Mouse (Mus musculus): ENCODE results near the gene Il33. TPM values are rescaled to one million over a fixed set of nuclear protein-coding genes. Genes with fewer than 3 reads are reported as not detected.

Gene Il33
- polyA plus RNA-seq, 1 experiment from 2014 or later, result 5.5 TPM

GRCm38 (mm10) chr19:29894381-29894780, 30.5 kb upstream of the Il33 start:
- Histone ChIP-seq H3K27ac (ENCODE audit: poor library complexity, severe bottlenecking) (no peak overlapping the region), H3K9me3 (replicated peaks) (peaks cover under 1% of the 10 kb centered on the region), H3K27me3 (replicated peaks) (no peaks in the 10 kb centered on the region), H3K4me1 (replicated peaks) (no peaks in the 10 kb centered on the region), H3K36me3 (no peaks in the 10 kb centered on the region), H3K4me3 (no peak overlapping the region), H3K4me2 (no peak overlapping the region), H3K9ac (no peak overlapping the region)
- ATAC-seq (ENCODE audit: insufficient number of reproducible peaks, low FRiP score), result no peak
- WGBS, result 81% methylated on average over 12 of the region's 12 CpGs

- H3K4me1 ChIP-seq (replicated peaks), result no peaks in the 10 kb centered on the region
- no peak overlapping the region for H3K9ac ChIP-seq
- H3K4me2 ChIP-seq, result no peak overlapping the region
- no peak overlapping the region for H3K27ac ChIP-seq (ENCODE audit: poor library complexity, severe bottlenecking)
- H3K27me3 ChIP-seq (replicated peaks), result no peaks in the 10 kb centered on the region
- no peaks in the 10 kb centered on the region for H3K36me3 ChIP-seq
- WGBS, result 77% methylated on average over 7 of the region's 7 CpGs
- ATAC-seq (ENCODE audit: insufficient number of reproducible peaks, low FRiP score), result no peak
- no peak overlapping the region for H3K4me3 ChIP-seq
- peaks cover 7% of the 10 kb centered on the region for H3K9me3 ChIP-seq (replicated peaks)
These were observed 29.9 kb upstream of the Il33 start for GRCm38 (mm10) chr19:29895047-29895446.

- no peaks in the 10 kb centered on the region for H3K27me3 ChIP-seq (replicated peaks)
- H3K4me1 ChIP-seq (replicated peaks), result no peaks in the 10 kb centered on the region
- 87% methylated on average over 3 of the region's 3 CpGs for WGBS
- peaks cover 10% of the 10 kb centered on the region for H3K9me3 ChIP-seq (replicated peaks)
- H3K4me2 ChIP-seq, result no peak overlapping the region
- no peaks in the 10 kb centered on the region for H3K36me3 ChIP-seq
- no peak overlapping the region for H3K9ac ChIP-seq
- ATAC-seq (ENCODE audit: insufficient number of reproducible peaks, low FRiP score), result no peak
- no peak overlapping the region for H3K27ac ChIP-seq (ENCODE audit: poor library complexity, severe bottlenecking)
- no peak overlapping the region for H3K4me3 ChIP-seq
These were observed 24.6 kb upstream of the Il33 start for GRCm38 (mm10) chr19:29900318-29900717.

- no peak overlapping the region for H3K4me2 ChIP-seq
- H3K9ac ChIP-seq, result no peak overlapping the region
- ATAC-seq (ENCODE audit: insufficient number of reproducible peaks, low FRiP score), result no peak
- H3K27ac ChIP-seq (ENCODE audit: poor library complexity, severe bottlenecking), result no peak overlapping the region
- WGBS, result 62% methylated on average over 4 of the region's 4 CpGs
- H3K27me3 ChIP-seq (replicated peaks), result no peaks in the 10 kb centered on the region
- H3K4me1 ChIP-seq (replicated peaks), result no peaks in the 10 kb centered on the region
- no peaks in the 10 kb centered on the region for H3K36me3 ChIP-seq
- peaks cover 10% of the 10 kb centered on the region for H3K9me3 ChIP-seq (replicated peaks)
- H3K4me3 ChIP-seq, result no peak overlapping the region
These were observed 22.4 kb upstream of the Il33 start for GRCm38 (mm10) chr19:29902343-29903070.

GRCm38 (mm10) chr19:29905896-29906295, 19.0 kb upstream of the Il33 start:
- H3K9ac ChIP-seq, result no peak overlapping the region
- no peak overlapping the region for H3K4me3 ChIP-seq
- ATAC-seq (ENCODE audit: insufficient number of reproducible peaks, low FRiP score), result no peak
- no peaks in the 10 kb centered on the region for H3K4me1 ChIP-seq (replicated peaks)
- no peaks in the 10 kb centered on the region for H3K36me3 ChIP-seq
- no peaks in the 10 kb centered on the region for H3K27me3 ChIP-seq (replicated peaks)
- no peaks in the 10 kb centered on the region for H3K9me3 ChIP-seq (replicated peaks)
- H3K27ac ChIP-seq (ENCODE audit: poor library complexity, severe bottlenecking), result no peak overlapping the region
- WGBS, result 73% methylated on average over 1 of the region's 1 CpGs
- H3K4me2 ChIP-seq, result no peak overlapping the region

GRCm38 (mm10) chr19:29909166-29909565, 15.7 kb upstream of the Il33 start:
- Histone ChIP-seq H3K9ac (no peak overlapping the region), H3K27ac (ENCODE audit: poor library complexity, severe bottlenecking) (no peak overlapping the region), H3K9me3 (replicated peaks) (no peaks in the 10 kb centered on the region), H3K4me3 (no peak overlapping the region), H3K27me3 (replicated peaks) (no peaks in the 10 kb centered on the region), H3K4me1 (replicated peaks) (no peaks in the 10 kb centered on the region), H3K4me2 (no peak overlapping the region), H3K36me3 (no peaks in the 10 kb centered on the region)
- WGBS, result 61% methylated on average over 1 of the region's 1 CpGs
- no peak for ATAC-seq (ENCODE audit: insufficient number of reproducible peaks, low FRiP score)

GRCm38 (mm10) chr19:29911919-29912318, 13.0 kb upstream of the Il33 start:
- H3K9ac ChIP-seq, result no peak overlapping the region
- H3K4me2 ChIP-seq, result no peak overlapping the region
- H3K4me3 ChIP-seq, result no peak overlapping the region
- H3K9me3 ChIP-seq (replicated peaks), result no peaks in the 10 kb centered on the region
- H3K27me3 ChIP-seq (replicated peaks), result no peaks in the 10 kb centered on the region
- 67% methylated on average over 6 of the region's 6 CpGs for WGBS
- H3K4me1 ChIP-seq (replicated peaks), result no peaks in the 10 kb centered on the region
- no peak overlapping the region for H3K27ac ChIP-seq (ENCODE audit: poor library complexity, severe bottlenecking)
- no peak for ATAC-seq (ENCODE audit: insufficient number of reproducible peaks, low FRiP score)
- H3K36me3 ChIP-seq, result no peaks in the 10 kb centered on the region

- H3K4me2 ChIP-seq, result no peak overlapping the region
- H3K9me3 ChIP-seq (replicated peaks), result no peaks in the 10 kb centered on the region
- no peaks in the 10 kb centered on the region for H3K4me1 ChIP-seq (replicated peaks)
- no peak overlapping the region for H3K9ac ChIP-seq
- no peaks in the 10 kb centered on the region for H3K36me3 ChIP-seq
- no peaks in the 10 kb centered on the region for H3K27me3 ChIP-seq (replicated peaks)
- no peak for ATAC-seq (ENCODE audit: insufficient number of reproducible peaks, low FRiP score)
- no peak overlapping the region for H3K4me3 ChIP-seq
- 73% methylated on average over 5 of the region's 5 CpGs for WGBS
- no peak overlapping the region for H3K27ac ChIP-seq (ENCODE audit: poor library complexity, severe bottlenecking)
These were observed 7.5 kb upstream of the Il33 start for GRCm38 (mm10) chr19:29917421-29917820.

GRCm38 (mm10) chr19:29926101-29926755, 1.3 kb downstream of the Il33 start:
- 0 out of 2 replicates have a peak overlapping the region, but pooled peaks have one; percentile 15 for H3K27ac ChIP-seq (ENCODE audit: poor library complexity, severe bottlenecking)
- peaks cover 4% of the 10 kb centered on the region for H3K9me3 ChIP-seq (replicated peaks)
- H3K4me3 ChIP-seq, result no peak overlapping the region
- H3K4me1 ChIP-seq (replicated peaks), result peaks cover 26% of the 10 kb centered on the region
- 34% methylated on average over 12 of the region's 12 CpGs for WGBS
- no peak overlapping the region for H3K9ac ChIP-seq
- peak overlapping the region; percentile 37 for H3K4me2 ChIP-seq
- H3K36me3 ChIP-seq, result no peaks in the 10 kb centered on the region
- no peak for ATAC-seq (ENCODE audit: insufficient number of reproducible peaks, low FRiP score)
- no peaks in the 10 kb centered on the region for H3K27me3 ChIP-seq (replicated peaks)

GRCm38 (mm10) chr19:29930296-29930695, 5.4 kb downstream of the Il33 start:
- Histone ChIP-seq H3K27me3 (replicated peaks) (no peaks in the 10 kb centered on the region), H3K27ac (ENCODE audit: poor library complexity, severe bottlenecking) (no peak overlapping the region), H3K4me2 (no peak overlapping the region), H3K36me3 (no peaks in the 10 kb centered on the region), H3K9ac (no peak overlapping the region), H3K4me3 (no peak overlapping the region), H3K9me3 (replicated peaks) (peaks cover 4% of the 10 kb centered on the region), H3K4me1 (replicated peaks) (peaks cover 16% of the 10 kb centered on the region)
- 55% methylated on average over 5 of the region's 5 CpGs for WGBS
- ATAC-seq (ENCODE audit: insufficient number of reproducible peaks, low FRiP score), result no peak

- H3K4me1 ChIP-seq (replicated peaks), result peaks cover 24% of the 10 kb centered on the region
- H3K27me3 ChIP-seq (replicated peaks), result no peaks in the 10 kb centered on the region
- H3K27ac ChIP-seq (ENCODE audit: poor library complexity, severe bottlenecking), result 0 out of 2 replicates have a peak overlapping the region, but pooled peaks have one; percentile 18
- H3K4me3 ChIP-seq, result no peak overlapping the region
- no peak for ATAC-seq (ENCODE audit: insufficient number of reproducible peaks, low FRiP score)
- H3K9ac ChIP-seq, result no peak overlapping the region
- H3K9me3 ChIP-seq (replicated peaks), result no peaks in the 10 kb centered on the region
- WGBS, result 29% methylated on average over 8 of the region's 8 CpGs
- no peaks in the 10 kb centered on the region for H3K36me3 ChIP-seq
- H3K4me2 ChIP-seq, result peak overlapping the region; percentile 48
These were observed 12.5 kb downstream of the Il33 start for GRCm38 (mm10) chr19:29937445-29937844.

All from heart, embryonic 12.5 days (tissue).